Mouse (Mus musculus) heart, adult 2 months (tissue): ENCODE results near the gene Galntl6. TPM values are rescaled to one million over a fixed set of nuclear protein-coding genes. Genes with fewer than 3 reads are reported as not detected.

Experiments used
- DNase-seq, 2 experiments: peaks; one replicate each; pipeline ENCODE4 v3.0.0; 2021
- H3K27ac ChIP-seq: fragments of 200-600 bp; 2 replicates; pipeline ENCODE4 v1.8.1; 2022
- H3K27me3 ChIP-seq: fragments of 200-500 bp; 2 replicates; pipeline ENCODE4 v1.6.1; 2012; ENCODE audit warnings: mild to moderate bottlenecking, low read length, inconsistent platforms, mixed read lengths; ENCODE audit not compliant: control insufficient read depth, insufficient read depth
- H3K36me3 ChIP-seq: fragments of 200-500 bp; 2 replicates; pipeline ENCODE4 v1.6.1; 2012; ENCODE audit warnings: low read length, inconsistent platforms; ENCODE audit not compliant: control insufficient read depth, insufficient read depth
- H3K4me1 ChIP-seq: fragments of 200-500 bp; 2 replicates; pipeline ENCODE4 v1.6.1; 2011; ENCODE audit warnings: low read length; ENCODE audit not compliant: control insufficient read depth, insufficient read depth
- H3K4me3 ChIP-seq: fragments of 200-600 bp; 2 replicates; pipeline ENCODE4 v1.8.1; 2022
- H3K79me2 ChIP-seq: fragments of 200-500 bp; replicated peaks from 2 replicates; pipeline ENCODE4 v1.6.1; 2012; ENCODE audit warnings: mild to moderate bottlenecking, inconsistent platforms, low read length, moderate library complexity, mixed read lengths; ENCODE audit not compliant: control insufficient read depth, insufficient read depth
- H3K9ac ChIP-seq: fragments of 200-500 bp; 2 replicates; pipeline ENCODE4 v1.6.1; 2012; ENCODE audit warnings: low read depth, mild to moderate bottlenecking, control low read depth, inconsistent platforms, low read length, mixed read lengths
- CTCF ChIP-seq: fragments of 200-600 bp; IDR thresholded peaks from 2 replicates; pipeline ENCODE4 v1.8.1; 2022; ENCODE audit warnings: antibody characterized with exemption, mild to moderate bottlenecking, moderate library complexity
- EP300 ChIP-seq: fragments of 200-500 bp; IDR thresholded peaks from 2 replicates; pipeline ENCODE4 v1.6.1; 2011; ENCODE audit warnings: low read depth, low read length, control low read depth; ENCODE audit not compliant: insufficient read depth
- POLR2A ChIP-seq: fragments of 200-500 bp; IDR thresholded peaks from 2 replicates; pipeline ENCODE4 v1.6.1; 2011; ENCODE audit warnings: mild to moderate bottlenecking, low read depth, low read length, control low read depth; ENCODE audit not compliant: insufficient read depth
- WGBS: fragments of 180-500 bp; shearing (Covaris S2); methylation state at CpG from one replicate; pipeline ENCODE4 v1.1.7; 2018; 5-methylcytosine and 5-hydroxymethylcytosine counted together
- intact Hi-C: fragments of 180-260 bp; cut with DNase I; formaldehyde crosslinking; loops from one replicate; pipeline ENCODE4 v1.15.1; 2025
- polyA plus RNA-seq: library from polyadenylated mRNA; depleted of rRNA; stranded (reverse); fragments of >200 nt; gene quantifications from 2 replicates; pipeline ENCODE4 v1.2.3, GENCODE M21; 2012
- total RNA-seq, 2 experiments: library from RNA; stranded (reverse); gene quantifications; 2 replicates each; pipeline ENCODE4 v1.2.3; 2021

Galntl6 gene
- total and polyA plus RNA-seq, 3 experiments: not detected

- no peaks in the 10 kb centered on the region for H3K79me2 ChIP-seq
- no peaks in the 10 kb centered on the region for H3K27me3 ChIP-seq
- intact Hi-C loops: no loop called here
- H3K4me1 ChIP-seq: no peaks in the 10 kb centered on the region
- WGBS: 53% methylated on average over 1 of the region's 1 CpGs
- H3K4me3 ChIP-seq: no peak overlapping the region
- no peak for TF ChIP-seq CTCF
- TF ChIP-seq EP300: no peak
- no peak for TF ChIP-seq POLR2A
- no peak for DNase-seq
- no peak overlapping the region for H3K27ac ChIP-seq
- H3K9ac ChIP-seq: no peak overlapping the region
- no peaks in the 10 kb centered on the region for H3K36me3 ChIP-seq
Observed at GRCm38 (mm10) chr8:58331151-58331550, 581.3 kb downstream of the Galntl6 start.

GRCm38 (mm10) chr8:58313482-58313881 lies 599.0 kb downstream of the Galntl6 start:
- no peak overlapping the region for H3K4me3 ChIP-seq
- intact Hi-C loops: no loop called here
- no peaks in the 10 kb centered on the region for H3K79me2 ChIP-seq
- H3K27ac ChIP-seq: no peak overlapping the region
- TF ChIP-seq EP300 (no peak), POLR2A (no peak), CTCF (no peak)
- H3K27me3 ChIP-seq: no peaks in the 10 kb centered on the region
- no peaks in the 10 kb centered on the region for H3K36me3 ChIP-seq
- no peaks in the 10 kb centered on the region for H3K4me1 ChIP-seq
- 79% methylated on average over 2 of the region's 2 CpGs for WGBS
- no peak overlapping the region for H3K9ac ChIP-seq
- DNase-seq: no peak

GRCm38 (mm10) chr8:58291487-58291886 lies 621.0 kb downstream of the Galntl6 start:
- TF ChIP-seq POLR2A (no peak), CTCF (no peak), EP300 (no peak)
- intact Hi-C loops: no loop called here
- Histone ChIP-seq H3K27ac (no peak overlapping the region), H3K36me3 (no peaks in the 10 kb centered on the region), H3K4me1 (no peaks in the 10 kb centered on the region), H3K79me2 (no peaks in the 10 kb centered on the region), H3K9ac (no peak overlapping the region), H3K4me3 (no peak overlapping the region), H3K27me3 (no peaks in the 10 kb centered on the region)
- 86% methylated on average over 4 of the region's 4 CpGs for WGBS
- DNase-seq: no peak

GRCm38 (mm10) chr8:58290080-58290479 lies 622.4 kb downstream of the Galntl6 start:
- Histone ChIP-seq H3K27me3 (no peaks in the 10 kb centered on the region), H3K4me1 (no peaks in the 10 kb centered on the region), H3K4me3 (no peak overlapping the region), H3K79me2 (no peaks in the 10 kb centered on the region), H3K36me3 (no peaks in the 10 kb centered on the region), H3K9ac (no peak overlapping the region), H3K27ac (no peak overlapping the region)
- DNase-seq: no peak
- TF ChIP-seq CTCF (no peak), EP300 (no peak), POLR2A (no peak)
- intact Hi-C loops: no loop called here

GRCm38 (mm10) chr8:58265485-58265884 lies 647.0 kb downstream of the Galntl6 start:
- TF ChIP-seq CTCF (no peak), POLR2A (no peak), EP300 (no peak)
- H3K79me2 ChIP-seq: no peaks in the 10 kb centered on the region
- no peak overlapping the region for H3K4me3 ChIP-seq
- DNase-seq: no peak
- 72% methylated on average over 2 of the region's 2 CpGs for WGBS
- H3K27me3 ChIP-seq: no peaks in the 10 kb centered on the region
- intact Hi-C loops: no loop called here
- no peak overlapping the region for H3K9ac ChIP-seq
- H3K36me3 ChIP-seq: no peaks in the 10 kb centered on the region
- no peak overlapping the region for H3K27ac ChIP-seq
- H3K4me1 ChIP-seq: no peaks in the 10 kb centered on the region

- intact Hi-C loops: no loop called here
- Histone ChIP-seq H3K36me3 (no peaks in the 10 kb centered on the region), H3K79me2 (no peaks in the 10 kb centered on the region), H3K27ac (no peak overlapping the region), H3K27me3 (no peaks in the 10 kb centered on the region), H3K4me1 (no peaks in the 10 kb centered on the region), H3K4me3 (no peak overlapping the region), H3K9ac (no peak overlapping the region)
- whole genome bisulfite sequencing: 79% methylated on average over 2 of the region's 2 CpGs
- no peak for TF ChIP-seq CTCF
- TF ChIP-seq EP300: no peak
- TF ChIP-seq POLR2A: no peak
- DNase-seq: no peak
Observed at GRCm38 (mm10) chr8:58258577-58259315, 653.7 kb downstream of the Galntl6 start.
